Mouse (Mus musculus): Measurements from ENCODE around the gene Zbtb16.

DNA sequence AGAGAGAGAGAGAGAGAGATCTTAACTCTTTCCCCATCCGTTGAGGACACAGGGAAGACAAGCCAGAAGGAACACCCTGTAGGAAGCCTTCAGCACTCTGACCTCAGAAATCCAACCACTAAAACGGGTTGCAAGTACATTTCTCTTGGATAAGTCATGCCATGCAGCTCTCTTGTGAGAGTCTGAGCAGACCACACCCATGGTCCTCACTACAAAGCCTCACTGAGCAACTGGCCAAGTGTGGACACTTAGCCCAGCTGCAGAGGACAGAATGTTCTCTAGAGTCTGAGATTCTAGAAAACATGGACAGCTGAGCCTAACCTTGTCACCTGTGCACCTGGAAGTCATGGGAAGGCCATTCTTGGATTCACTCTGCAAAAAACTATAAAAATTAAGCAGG, 60.5 kb downstream of the Zbtb16 start:
- no peak for TF ChIP-seq CTCF (IDR thresholded peaks at IDR 0.05; ENCODE audit: insufficient read depth, low read depth, low read length)
- no peak for TF ChIP-seq POLR2A (IDR thresholded peaks at IDR 0.05; ENCODE audit: insufficient read depth, low read depth, low read length)

All from olfactory bulb, adult 2 months (tissue).